Mouse (Mus musculus): ENCODE results near the gene N4bp1.

Gene N4bp1

DNA sequence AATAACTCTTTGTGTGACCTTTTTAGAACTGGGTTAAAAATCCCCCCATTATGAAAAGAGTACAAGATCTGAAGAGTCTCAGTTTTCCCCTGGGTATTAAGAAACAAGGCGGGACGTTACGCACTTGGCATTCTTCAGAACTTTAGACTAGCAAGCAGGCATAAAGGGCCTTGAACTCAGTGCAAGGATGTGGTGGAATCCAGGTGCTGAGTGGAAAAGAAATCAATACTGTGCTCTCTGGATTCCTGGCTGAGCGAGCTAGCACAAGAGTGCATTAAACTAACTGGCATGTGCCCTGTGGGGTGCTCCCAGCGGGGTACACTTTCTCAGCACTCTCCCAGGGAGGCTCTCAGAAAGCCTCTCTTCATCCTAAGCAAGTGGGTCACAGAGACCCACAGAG, 122.3 kb downstream of the N4bp1 start:
- no peak for DNase-seq (ENCODE audit: low spot score)

DNA sequence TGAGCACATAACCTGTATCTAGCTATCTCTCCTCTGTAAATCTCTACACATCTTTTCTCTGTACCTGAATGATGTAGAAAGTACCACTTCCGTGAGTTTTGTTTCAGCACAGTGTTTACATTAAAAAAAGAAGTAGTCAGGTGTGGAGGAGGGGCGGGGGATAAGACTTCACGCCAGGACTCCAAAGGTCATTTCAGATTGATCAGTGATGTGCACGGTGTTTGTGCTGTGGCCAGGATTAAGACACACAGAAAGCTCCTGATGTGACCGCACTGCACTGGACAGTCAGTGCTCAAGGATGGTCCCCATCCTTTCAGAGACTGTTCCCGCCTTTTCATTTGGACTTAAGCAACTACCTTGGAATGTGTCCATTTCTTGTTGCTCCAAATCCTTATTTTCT, 124.3 kb downstream of the N4bp1 start:
- no peak for DNase-seq (ENCODE audit: low spot score)

DNA sequence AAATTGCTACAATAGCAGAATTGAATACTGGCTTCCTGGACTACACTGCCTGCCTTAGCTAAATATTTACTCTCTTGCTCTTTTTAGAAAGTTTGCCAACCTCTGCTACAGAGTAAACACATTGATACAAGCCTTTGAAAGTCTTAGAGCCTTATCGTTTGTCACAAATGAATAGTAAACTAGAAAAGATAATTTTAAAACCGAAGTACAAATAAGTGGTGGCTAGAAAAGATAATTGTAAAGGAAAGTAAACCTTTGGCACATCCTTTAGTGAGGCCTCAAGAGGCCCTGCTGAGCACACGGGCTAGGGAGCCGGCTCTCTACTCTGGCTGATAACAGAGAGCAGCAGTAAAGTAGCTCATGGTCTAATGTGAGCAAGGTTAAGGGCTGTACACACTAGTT, 126.0 kb downstream of the N4bp1 start:
- DNase-seq (ENCODE audit: low spot score): no peak

DNA sequence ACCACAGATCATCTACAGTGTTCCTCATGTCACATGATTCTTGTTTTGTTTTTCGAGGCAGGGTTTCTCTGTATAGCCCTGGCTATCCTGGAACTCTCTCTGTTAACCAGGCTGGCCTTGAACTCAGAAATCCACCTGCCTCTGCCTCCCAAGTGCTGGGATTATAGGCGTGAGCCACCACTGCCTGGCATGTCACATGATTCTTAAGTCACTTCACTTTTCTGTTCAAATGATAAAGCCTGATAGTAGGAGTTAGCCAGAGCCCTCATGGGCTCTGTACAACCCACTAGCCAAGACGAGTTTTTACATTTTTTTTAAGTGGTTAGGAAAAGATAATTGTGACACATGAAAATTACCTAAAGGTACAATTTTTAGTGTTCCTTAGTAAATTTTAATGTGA, 126.4 kb downstream of the N4bp1 start:
- no peak for DNase-seq (ENCODE audit: low spot score)
